ENCODE assay signal across 20 mouse cellular contexts in genomic region chr11:11741574-11741973, GRCm38 (mm10). TPM values are rescaled to one million over a fixed set of nuclear protein-coding genes. Genes with fewer than 3 reads are reported as not detected.
DNase-seq lines count a peak whose midpoint lies in the region; ATAC-seq and TF ChIP-seq lines count a peak whose summit lies in the region.
"Had no signal": no experiment of that assay in that cellular context is flagged by ENCODE, and none has a peak within 500 bp of the region (broad histone marks: within the 10 kb centered on the region; RNA-seq: fewer than 3 reads in every experiment).

No protein-coding gene starts in this region.

- no peak for TF ChIP-seq POLR2A in CH12.LX (IDR thresholded peaks at IDR 0.05; ENCODE audit: low read depth, low read length)

- no peak for ATAC-seq in liver, embryonic 12.5 days
- ATAC-seq in liver, embryonic 11.5 days (replicated peaks; ENCODE audit: low FRiP score): no peak
- peak; percentile 60 for ATAC-seq in inflammation-experienced regulatory T-cells, adult 6 months
- ATAC-seq in intestine, embryonic 16.5 days: no peak
- no peak for ATAC-seq in midbrain, embryonic 16.5 days
- ATAC-seq: intestine, embryonic 15.5 days; Patski had no signal

- no peak overlapping the region for H3K9ac ChIP-seq in liver, embryonic 12.5 days
- H3K9ac ChIP-seq in liver, embryonic 11.5 days (ENCODE audit: low read depth, low read length): no peak overlapping the region
- no peak overlapping the region for H3K9ac ChIP-seq in CH12.LX (ENCODE audit: insufficient read depth, low read depth)
- no peak overlapping the region for H3K9ac ChIP-seq in intestine, embryonic 16.5 days (ENCODE audit: low read depth, low read length)
- no peak overlapping the region for H3K9ac ChIP-seq in midbrain, embryonic 16.5 days (ENCODE audit: low read depth, low read length)
- H3K9ac ChIP-seq: embryonic facial prominence, embryonic 15.5 days; heart, embryonic 12.5 days; hindbrain, embryonic 12.5 days; intestine, embryonic 15.5 days; limb, embryonic 13.5 days; neural tube, embryonic 13.5 days had no signal

- no peak for TF ChIP-seq EP300 in CH12.LX (IDR thresholded peaks at IDR 0.05; ENCODE audit: low read length)

- in situ Hi-C loops in CH12.LX (cut with MboI; ENCODE audit: low pct_ligation_motif_present, low pct_unique_long_range_greater_than_20kb, low sequenced_read_pairs): no loop called here

- no peak overlapping the region for H3K4me3 ChIP-seq in liver, embryonic 12.5 days
- no peak overlapping the region for H3K4me3 ChIP-seq in liver, embryonic 11.5 days (ENCODE audit: low read depth, low read length)
- H3K4me3 ChIP-seq in CH12.LX (replicated peaks in 1 of 3; ENCODE audit: low read depth in 2 of 3, low read length in 2 of 3, poor library complexity in 1 of 3): no peak overlapping the region
- H3K4me3 ChIP-seq in intestine, embryonic 16.5 days (ENCODE audit: low read length): no peak overlapping the region
- H3K4me3 ChIP-seq in midbrain, embryonic 16.5 days (ENCODE audit: low read depth, low read length): no peak overlapping the region
- H3K4me3 ChIP-seq: embryonic facial prominence, embryonic 15.5 days; heart, embryonic 12.5 days; hindbrain, embryonic 12.5 days; intestine, embryonic 15.5 days; limb, embryonic 13.5 days; neural tube, embryonic 13.5 days had no signal

- 87% methylated on average over 5 of the region's 5 CpGs for WGBS in liver, embryonic 12.5 days (ENCODE audit: insufficient replicate concordance)
- WGBS in liver, embryonic 11.5 days: 86% methylated on average over 5 of the region's 5 CpGs
- WGBS in intestine, embryonic 16.5 days: 90% methylated on average over 5 of the region's 5 CpGs
- WGBS in midbrain, embryonic 16.5 days: 92% methylated on average over 5 of the region's 5 CpGs

- no peak overlapping the region for H3K4me2 ChIP-seq in liver, embryonic 12.5 days
- no peak overlapping the region for H3K4me2 ChIP-seq in liver, embryonic 11.5 days
- no peak overlapping the region for H3K4me2 ChIP-seq in CH12.LX (ENCODE audit: insufficient read depth, low read depth, poor library complexity, severe bottlenecking)
- H3K4me2 ChIP-seq in intestine, embryonic 16.5 days (ENCODE audit: low read depth, low read length): no peak overlapping the region
- no peak overlapping the region for H3K4me2 ChIP-seq in midbrain, embryonic 16.5 days (ENCODE audit: low read length)
- H3K4me2 ChIP-seq: embryonic facial prominence, embryonic 15.5 days; heart, embryonic 12.5 days; hindbrain, embryonic 12.5 days; intestine, embryonic 15.5 days; limb, embryonic 13.5 days; midbrain, embryonic 11.5 days; neural tube, embryonic 13.5 days had no signal

- H3K27ac ChIP-seq in liver, embryonic 12.5 days: peak overlapping the region; percentile 87
- H3K27ac ChIP-seq in liver, embryonic 11.5 days (ENCODE audit: low read depth, low read length): no peak overlapping the region
- H3K27ac ChIP-seq in CH12.LX (ENCODE audit: insufficient read depth, low read depth): no peak overlapping the region; the same call in 1 of the 2 replicates
- no peak overlapping the region for H3K27ac ChIP-seq in intestine, embryonic 16.5 days (ENCODE audit: low read length)
- H3K27ac ChIP-seq in midbrain, embryonic 16.5 days (ENCODE audit: low read length): no peak overlapping the region
- H3K27ac ChIP-seq: embryonic facial prominence, embryonic 15.5 days; hindbrain, embryonic 12.5 days; intestine, embryonic 15.5 days; limb, embryonic 13.5 days; neural tube, embryonic 13.5 days had no signal

- peaks cover 40% of the 10 kb centered on the region for H3K79me2 ChIP-seq in CH12.LX (replicated peaks; ENCODE audit: control insufficient read depth, extremely low read depth, insufficient read depth, poor library complexity, severe bottlenecking)

- peaks cover 66% of the 10 kb centered on the region for H3K36me3 ChIP-seq in liver, embryonic 12.5 days
- no peaks in the 10 kb centered on the region; the same call in 1 of the 2 replicates for H3K36me3 ChIP-seq in liver, embryonic 11.5 days (ENCODE audit: control insufficient read depth, insufficient read depth, low read length)
- peaks cover 11 to 68% of the 10 kb centered on the region in 2 experiments for H3K36me3 ChIP-seq in CH12.LX (replicated peaks in 1 of 2; ENCODE audit: control insufficient read depth in 1 of 2, insufficient read depth in 1 of 2, low read length in 1 of 2)
- H3K36me3 ChIP-seq in intestine, embryonic 16.5 days (ENCODE audit: control insufficient read depth, insufficient read depth, low read length): no peaks in the 10 kb centered on the region
- H3K36me3 ChIP-seq in midbrain, embryonic 16.5 days (ENCODE audit: control insufficient read depth, insufficient read depth, low read length): no peaks in the 10 kb centered on the region
- H3K36me3 ChIP-seq: embryonic facial prominence, embryonic 15.5 days; heart, embryonic 12.5 days; hindbrain, embryonic 12.5 days; intestine, embryonic 15.5 days; limb, embryonic 13.5 days; neural tube, embryonic 13.5 days had no signal

- H3K9me3 ChIP-seq in liver, embryonic 12.5 days (replicated peaks): no peaks in the 10 kb centered on the region
- H3K9me3 ChIP-seq in liver, embryonic 11.5 days (ENCODE audit: control insufficient read depth, low read length): no peaks in the 10 kb centered on the region
- H3K9me3 ChIP-seq in CH12.LX (replicated peaks; ENCODE audit: low read length): no peaks in the 10 kb centered on the region
- H3K9me3 ChIP-seq in intestine, embryonic 16.5 days (ENCODE audit: control insufficient read depth, low read length): no peaks in the 10 kb centered on the region
- H3K9me3 ChIP-seq in midbrain, embryonic 16.5 days (replicated peaks; ENCODE audit: control insufficient read depth, low read length, poor library complexity, severe bottlenecking): no peaks in the 10 kb centered on the region
- H3K9me3 ChIP-seq: embryonic facial prominence, embryonic 15.5 days; heart, embryonic 12.5 days; hindbrain, embryonic 12.5 days; intestine, embryonic 15.5 days; limb, embryonic 13.5 days; neural tube, embryonic 13.5 days had no signal

- H3K4me1 ChIP-seq in liver, embryonic 12.5 days: peaks cover 46% of the 10 kb centered on the region
- H3K4me1 ChIP-seq in liver, embryonic 11.5 days (replicated peaks; ENCODE audit: control insufficient read depth, insufficient read depth, low read length): peaks cover 3% of the 10 kb centered on the region; the same call in 1 of the 2 replicates
- H3K4me1 ChIP-seq in CH12.LX (ENCODE audit: control insufficient read depth in 1 of 2, insufficient read depth in 2 of 2): peaks cover 39 to 95% of the 10 kb centered on the region in 2 experiments
- no peaks in the 10 kb centered on the region for H3K4me1 ChIP-seq in intestine, embryonic 16.5 days (ENCODE audit: control insufficient read depth, insufficient read depth, low read length)
- H3K4me1 ChIP-seq in midbrain, embryonic 16.5 days (ENCODE audit: control insufficient read depth, insufficient read depth, low read length): no peaks in the 10 kb centered on the region
- H3K4me1 ChIP-seq: embryonic facial prominence, embryonic 15.5 days; heart, embryonic 12.5 days; hindbrain, embryonic 12.5 days; intestine, embryonic 15.5 days; limb, embryonic 13.5 days; neural tube, embryonic 13.5 days had no signal

- H3K27me3 ChIP-seq in liver, embryonic 12.5 days (replicated peaks): no peaks in the 10 kb centered on the region
- H3K27me3 ChIP-seq in liver, embryonic 11.5 days (replicated peaks; ENCODE audit: control insufficient read depth, insufficient read depth, low read length): no peaks in the 10 kb centered on the region
- no peaks in the 10 kb centered on the region for H3K27me3 ChIP-seq in CH12.LX (replicated peaks)
- H3K27me3 ChIP-seq in intestine, embryonic 16.5 days (replicated peaks; ENCODE audit: control insufficient read depth, insufficient read depth, low read length): no peaks in the 10 kb centered on the region
- H3K27me3 ChIP-seq in midbrain, embryonic 16.5 days (ENCODE audit: control insufficient read depth, insufficient read depth, low read depth, low read length): no peaks in the 10 kb centered on the region
- H3K27me3 ChIP-seq: embryonic facial prominence, embryonic 15.5 days; heart, embryonic 12.5 days; hindbrain, embryonic 12.5 days; intestine, embryonic 15.5 days; limb, embryonic 13.5 days; neural tube, embryonic 13.5 days had no signal

- dilution Hi-C loops in CH12.LX (cut with MboI; ENCODE audit: extremely low pct_ligation_motif_present, extremely low pct_unique_long_range_greater_than_20kb, low sequenced_read_pairs): no loop called here

- TF ChIP-seq CTCF in CH12.LX (conservative IDR thresholded peaks at IDR 0.05 in 1 of 2, IDR thresholded peaks at IDR 0.05 in 1 of 2; ENCODE audit: low read depth in 2 of 2, low read length in 2 of 2): no peak

- no peak for TF ChIP-seq RAD21 in CH12.LX (IDR thresholded peaks at IDR 0.05; ENCODE audit: low read depth, low read length)

- DNase-seq in liver, embryonic 11.5 days (ENCODE audit: low spot score): no peak
- DNase-seq in CH12.LX (ENCODE audit: extremely low read depth): no peak
- DNase-seq in thymus, postnatal 25 days: peak; percentile 56
- DNase-seq in adrenal gland, postnatal 14 days: no peak
- DNase-seq: adrenal gland, postnatal 25 days; cerebellum, adult 11 months; cerebellum, postnatal 10 days; heart, postnatal 14 days had no signal

TF ChIP-seq in CH12.LX, 34 proteins besides CTCF, POLR2A, EP300 and RAD21:
- TF ChIP-seq ZNF384 (IDR thresholded peaks at IDR 0.05; ENCODE audit: low read depth, low read length) (peak; percentile 54; the same call in 1 of the 2 replicates), HCFC1 (IDR thresholded peaks at IDR 0.05; ENCODE audit: low read depth, low read length) (no peak), USF1 (IDR thresholded peaks at IDR 0.05; ENCODE audit: low read depth, low read length) (no peak), CHD2 (IDR thresholded peaks at IDR 0.05; ENCODE audit: low read length) (no peak), IRF4 (IDR thresholded peaks at IDR 0.05; ENCODE audit: low read depth, low read length) (no peak)

RNA-seq across cellular contexts. Expression of gene Ikzf1, which starts 56.8 kb away (rescaled TPM):
- polyA plus RNA-seq in liver, embryonic 12.5 days (2016; fragmentation: Nextera tagmentation; extraction: Ambion mirVana): 59.1 and 61.0 TPM in 2 replicates
- 105 and 120 TPM in 2 replicates for polyA plus RNA-seq in liver, embryonic 11.5 days (2014; fragmentation: Nextera tagmentation; extraction: Ambion mirVana)
- total RNA-seq in CH12.LX (2012; rRNA removed) (44.0 and 51.2 TPM in 2 replicates), CH12.LX (2014; rRNA removed) (27.8 and 33.1 TPM in 2 replicates)
- polyA plus RNA-seq in CH12.LX (2012; ENCODE audit: insufficient read length, low read depth): 56.8 and 68.7 TPM in 2 replicates
- 100 to 1,000 TPM; 134 to 138 (median 138) TPM for polyA plus RNA-seq in inflammation-experienced regulatory T-cells, adult 6 months (2017; shearing (Covaris generic))
- 1.5 and 1.9 TPM in 2 replicates for polyA plus RNA-seq in intestine, embryonic 16.5 days (2015; fragmentation: Nextera tagmentation; extraction: Ambion mirVana)
- 6.3 and 23.4 TPM in 2 replicates for total RNA-seq in adrenal gland, postnatal 14 days (2021)
- polyA plus RNA-seq in midbrain, embryonic 16.5 days (2015; fragmentation: Nextera tagmentation; extraction: Ambion mirVana): 1.3 and 1.4 TPM in 2 replicates
- polyA plus RNA-seq: Patski had no signal

Comparison
In these comparisons a context has a peak if more than half of its experiments do, and no peak if none do; other contexts are left out.
1. RNA of gene Ikzf1, which starts 56.8 kb away (polyA plus RNA-seq): 134 to 138 TPM in inflammation-experienced regulatory T-cells, adult 6 months, 105 to 120 TPM in liver, embryonic 11.5 days, 56.8 to 68.7 TPM in CH12.LX and 59.1 to 61.0 TPM in liver, embryonic 12.5 days; 1.5 to 1.9 TPM in intestine, embryonic 16.5 days and 1.3 to 1.4 TPM in midbrain, embryonic 16.5 days; every median in the first group is over 10 times any median in the second.